Mouse (Mus musculus) testis, postnatal 14 days (tissue): ENCODE measurements around the gene Cyp4a31.
"Not testable (repeated sequence)": the region's sequence is repeated elsewhere in the genome, so short reads cannot be mapped to it uniquely, and the experiment has no call there.

Experiments
- DNase-seq: peaks from one replicate; pipeline ENCODE4 v3.0.0; 2021; ENCODE audit warnings: low spot score

The Cyp4a31 gene

GRCm38 (mm10) chr4:115563401-115563800 is at the start of gene Cyp4a31:
Gene Cyp4a31, plus strand, starts transcription at chr4:115563649.
- no peak for DNase-seq

GRCm38 (mm10) chr4:115513964-115514363 is 49.5 kb upstream of the Cyp4a31 start:
- not testable (repeated sequence) for DNase-seq

- DNase-seq: not testable (repeated sequence)
Measured at GRCm38 (mm10) chr4:115518000-115518399, 45.4 kb upstream of the Cyp4a31 start, which contains the start of gene Cyp4a10. Gene Cyp4a10, plus strand, starts transcription at chr4:115518264.

GRCm38 (mm10) chr4:115519444-115519843 is 44.0 kb upstream of the Cyp4a31 start:
- DNase-seq: no peak

GRCm38 (mm10) chr4:115521766-115522165 is 41.7 kb upstream of the Cyp4a31 start:
- no peak for DNase-seq

GRCm38 (mm10) chr4:115545101-115545500 is 18.3 kb upstream of the Cyp4a31 start:
- DNase-seq: no peak

GRCm38 (mm10) chr4:115546141-115546828 is 17.2 kb upstream of the Cyp4a31 start:
- DNase-seq: no peak

GRCm38 (mm10) chr4:115552726-115553125 is 10.7 kb upstream of the Cyp4a31 start:
- DNase-seq: no peak

GRCm38 (mm10) chr4:115555513-115555912 is 7.9 kb upstream of the Cyp4a31 start:
- DNase-seq: no peak

GRCm38 (mm10) chr4:115557861-115558561 is 5.4 kb upstream of the Cyp4a31 start:
- DNase-seq: no peak

- not testable (repeated sequence) for DNase-seq
Measured at GRCm38 (mm10) chr4:115561236-115561635, 2.2 kb upstream of the Cyp4a31 start.

- DNase-seq: not testable (repeated sequence)
Measured at GRCm38 (mm10) chr4:115564469-115565225, 1.2 kb downstream of the Cyp4a31 start.

GRCm38 (mm10) chr4:115575255-115575654 is 11.8 kb downstream of the Cyp4a31 start:
- no peak for DNase-seq

- DNase-seq: no peak
Measured at GRCm38 (mm10) chr4:115575776-115576175, 12.3 kb downstream of the Cyp4a31 start.

GRCm38 (mm10) chr4:115583036-115583435 is 19.6 kb downstream of the Cyp4a31 start:
- no peak for DNase-seq

GRCm38 (mm10) chr4:115596357-115596756 is 32.9 kb downstream of the Cyp4a31 start:
- DNase-seq: no peak

GRCm38 (mm10) chr4:115596824-115597336 is 33.4 kb downstream of the Cyp4a31 start:
- DNase-seq: no peak

GRCm38 (mm10) chr4:115600611-115601010 is 37.2 kb downstream of the Cyp4a31 start, which contains the start of gene Cyp4a32:
Gene Cyp4a32, plus strand, starts transcription at chr4:115600969.
- DNase-seq: not testable (repeated sequence)

GRCm38 (mm10) chr4:115614005-115614404 is 50.6 kb downstream of the Cyp4a31 start:
- no peak for DNase-seq

GRCm38 (mm10) chr4:115625560-115625959 is 62.1 kb downstream of the Cyp4a31 start:
- not testable (repeated sequence) for DNase-seq
